Mouse (Mus musculus): ENCODE results near the gene Zfp110. TPM values are rescaled to one million over a fixed set of nuclear protein-coding genes. Genes with fewer than 3 reads are reported as not detected.

The Zfp110 gene
- polyA plus RNA-seq, 1 experiment from 2014 or later, result 16.4 TPM

Other genes starting within 250 kb of the Zfp110 start
- gene Vmn2r53, start 226.0 kb upstream of the Zfp110 start, polyA plus RNA-seq (2016; fragmentation: Nextera tagmentation; extraction: Ambion mirVana), result not detected in 2 replicates
- not detected in 2 replicates for gene Vmn2r54, start 194.4 kb upstream of the Zfp110 start, polyA plus RNA-seq (2016; fragmentation: Nextera tagmentation; extraction: Ambion mirVana)
- not detected in 2 replicates for gene Vmn2r55, start 149.8 kb upstream of the Zfp110 start, polyA plus RNA-seq (2016; fragmentation: Nextera tagmentation; extraction: Ambion mirVana)
- gene Vmn2r56, start 99.8 kb upstream of the Zfp110 start, polyA plus RNA-seq (2016; fragmentation: Nextera tagmentation; extraction: Ambion mirVana), result not detected in 2 replicates
- 1.4 and 2.1 TPM in 2 replicates for gene Zscan18, start 31.1 kb upstream of the Zfp110 start, polyA plus RNA-seq (2016; fragmentation: Nextera tagmentation; extraction: Ambion mirVana)
- gene Zfp329, start 15.9 kb upstream of the Zfp110 start, polyA plus RNA-seq (2016; fragmentation: Nextera tagmentation; extraction: Ambion mirVana), result 3.8 and 4.6 TPM in 2 replicates
- gene Zfp128, start 46.4 kb downstream of the Zfp110 start, polyA plus RNA-seq (2016; fragmentation: Nextera tagmentation; extraction: Ambion mirVana), result 0.86 and 1.0 TPM in 2 replicates
- gene Zscan22, start 63.1 kb downstream of the Zfp110 start, polyA plus RNA-seq (2016; fragmentation: Nextera tagmentation; extraction: Ambion mirVana), result 5.9 and 6.6 TPM in 2 replicates
- gene Rps5, start 87.5 kb downstream of the Zfp110 start, polyA plus RNA-seq (2016; fragmentation: Nextera tagmentation; extraction: Ambion mirVana), result 813 and 821 TPM in 2 replicates
- gene Rnf225, start 92.7 kb downstream of the Zfp110 start, polyA plus RNA-seq (2016; fragmentation: Nextera tagmentation; extraction: Ambion mirVana), result 0.24 and 0.43 TPM in 2 replicates
- 4.4 and 5.1 TPM in 2 replicates for gene Zfp324, start 131.1 kb downstream of the Zfp110 start, polyA plus RNA-seq (2016; fragmentation: Nextera tagmentation; extraction: Ambion mirVana)
- 5.4 and 5.7 TPM in 2 replicates for gene Zfp446, start 143.1 kb downstream of the Zfp110 start, polyA plus RNA-seq (2016; fragmentation: Nextera tagmentation; extraction: Ambion mirVana)
- 1.3 and 1.5 TPM in 2 replicates for gene Slc27a5, start 163.4 kb downstream of the Zfp110 start, polyA plus RNA-seq (2016; fragmentation: Nextera tagmentation; extraction: Ambion mirVana)
- 201 and 203 TPM in 2 replicates for gene Trim28, start 164.4 kb downstream of the Zfp110 start, polyA plus RNA-seq (2016; fragmentation: Nextera tagmentation; extraction: Ambion mirVana)
- 16.2 and 20.0 TPM in 2 replicates for gene Zbtb45, start 175.3 kb downstream of the Zfp110 start, polyA plus RNA-seq (2016; fragmentation: Nextera tagmentation; extraction: Ambion mirVana)
- gene Chmp2a, start 200.0 kb downstream of the Zfp110 start, polyA plus RNA-seq (2016; fragmentation: Nextera tagmentation; extraction: Ambion mirVana), result 133 and 134 TPM in 2 replicates
- gene Ube2m, start 203.5 kb downstream of the Zfp110 start, polyA plus RNA-seq (2016; fragmentation: Nextera tagmentation; extraction: Ambion mirVana), result 145 and 148 TPM in 2 replicates
- 0.77 and 1.4 TPM in 2 replicates for gene Mzf1, start 220.0 kb downstream of the Zfp110 start, polyA plus RNA-seq (2016; fragmentation: Nextera tagmentation; extraction: Ambion mirVana)

Data from liver, embryonic 12.5 days (tissue).